In genomic region chr10:40937569-40937968, GRCm38 (mm10) we compare ENCODE assay signal across 32 mouse cellular contexts. TPM values are rescaled to one million over a fixed set of nuclear protein-coding genes. Genes with fewer than 3 reads are reported as not detected.
DNase-seq lines count a peak whose midpoint lies in the region; ATAC-seq and TF ChIP-seq lines count a peak whose summit lies in the region.
"Had no signal": no experiment of that assay in that cellular context is flagged by ENCODE, and none has a peak within 500 bp of the region (broad histone marks: within the 10 kb centered on the region; RNA-seq: fewer than 3 reads in every experiment).

No protein-coding gene starts in this region.

- H3K36me3 ChIP-seq in CH12.LX (replicated peaks in 1 of 2; ENCODE audit: control insufficient read depth in 1 of 2, insufficient read depth in 1 of 2, low read length in 1 of 2) (no peaks in the 10 kb centered on the region), ES-E14 (ENCODE audit: control insufficient read depth, insufficient read depth, low read length, poor library complexity, severe bottlenecking) (peaks cover 8% of the 10 kb centered on the region; the same call in 1 of the 2 replicates)
- H3K36me3 ChIP-seq: intestine, embryonic 15.5 days had no signal

- dilution Hi-C loops in CH12.LX (cut with MboI; ENCODE audit: extremely low pct_ligation_motif_present, extremely low pct_unique_long_range_greater_than_20kb, low sequenced_read_pairs) = no loop called here

- H3K4me2 ChIP-seq in CH12.LX (ENCODE audit: insufficient read depth, low read depth, poor library complexity, severe bottlenecking) = peak overlapping the region; percentile 16; the same call in 1 of the 2 replicates
- H3K4me2 ChIP-seq: forebrain, embryonic 13.5 days; heart, embryonic 12.5 days; heart, embryonic 15.5 days; hindbrain, embryonic 13.5 days; intestine, embryonic 15.5 days had no signal

- H3K79me2 ChIP-seq in CH12.LX (replicated peaks; ENCODE audit: control insufficient read depth, extremely low read depth, insufficient read depth, poor library complexity, severe bottlenecking) = no peaks in the 10 kb centered on the region

- peaks cover 1% of the 10 kb centered on the region for H3K27me3 ChIP-seq in CH12.LX (replicated peaks)
- H3K27me3 ChIP-seq: forebrain, embryonic 13.5 days; heart, embryonic 12.5 days; heart, embryonic 15.5 days; hindbrain, embryonic 13.5 days; intestine, embryonic 15.5 days had no signal

- ATAC-seq in activated CD4-positive, CD25-positive, alpha-beta regulatory T cell, adult 4 months = no peak
- ATAC-seq: forebrain, embryonic 13.5 days; forebrain, embryonic 16.5 days; hindbrain, embryonic 16.5 days; intestine, embryonic 15.5 days had no signal

- DNase-seq in CH12.LX (ENCODE audit: extremely low read depth) = no peak
- DNase-seq in ES-E14 (ENCODE audit: low read depth, low spot score) = no peak
- DNase-seq in R1 (ENCODE audit: low read depth, low spot score) = peak; percentile 72
- peak; percentile 51 for DNase-seq in retina, embryonic 14.5 days (ENCODE audit: low spot score)
- DNase-seq in urinary bladder, adult 2 months (ENCODE audit: low spot score) = no peak
- no peak for DNase-seq in left cerebral cortex, adult 18-20 months (ENCODE audit: low spot score in 2 of 2)
- no peak for DNase-seq in gastrocnemius, adult 8-10 months (ENCODE audit: low spot score in 2 of 2)
- DNase-seq: adrenal gland, adult 8-10 months; adrenal gland, postnatal 25 days; B cell, adult 2 months; cerebellum, adult 11-12 months; cerebellum, adult 8-10 months; cerebellum, postnatal 10 days; cerebellum, postnatal 36 days; embryo, embryonic 11 days; gastrocnemius, adult 2 months; gastrocnemius, postnatal 36 days; heart, postnatal 10 days; heart, postnatal 36 days; kidney, adult 11 months had no signal

- peak; percentile 69 for TF ChIP-seq POLR2A in CH12.LX (IDR thresholded peaks at IDR 0.05; ENCODE audit: low read depth, low read length)

- TF ChIP-seq EP300 in CH12.LX (IDR thresholded peaks at IDR 0.05; ENCODE audit: low read length) = no peak

- TF ChIP-seq RAD21 in CH12.LX (IDR thresholded peaks at IDR 0.05; ENCODE audit: low read depth, low read length) = no peak

- no peak for TF ChIP-seq CTCF in CH12.LX (conservative IDR thresholded peaks at IDR 0.05 in 1 of 2, IDR thresholded peaks at IDR 0.05 in 1 of 2; ENCODE audit: low read depth in 2 of 2, low read length in 2 of 2)

- H3K4me3 ChIP-seq in CH12.LX (replicated peaks in 1 of 3; ENCODE audit: low read depth in 2 of 3, low read length in 2 of 3, poor library complexity in 1 of 3) (peak overlapping the region in 2 of 3 experiments; percentile 30 to 63), ES-E14 (ENCODE audit: insufficient read depth in 1 of 2, low read depth in 1 of 2, low read length in 2 of 2, poor library complexity in 1 of 2, severe bottlenecking in 1 of 2) (peak overlapping the region in 1 of 2 experiments; percentile 36; a peak in 1 of 4 replicates)
- H3K4me3 ChIP-seq: forebrain, embryonic 10.5 days; forebrain, embryonic 13.5 days; gastrocnemius, adult 2 months; heart, embryonic 12.5 days; heart, embryonic 15.5 days; hindbrain, embryonic 10.5 days; hindbrain, embryonic 13.5 days; intestine, embryonic 15.5 days had no signal

- H3K27ac ChIP-seq in CH12.LX (ENCODE audit: insufficient read depth, low read depth) = no peak overlapping the region
- H3K27ac ChIP-seq in ES-E14 (ENCODE audit: insufficient read depth, low read depth, low read length, poor library complexity, severe bottlenecking) = peak overlapping the region; percentile 40; the same call in 1 of the 2 replicates
- H3K27ac ChIP-seq: forebrain, embryonic 10.5 days; forebrain, embryonic 13.5 days; gastrocnemius, adult 2 months; heart, embryonic 15.5 days; hindbrain, embryonic 10.5 days; hindbrain, embryonic 13.5 days; intestine, embryonic 15.5 days had no signal

- H3K9ac ChIP-seq in CH12.LX (ENCODE audit: insufficient read depth, low read depth) = peak overlapping the region; percentile 56
- no peak overlapping the region for H3K9ac ChIP-seq in ES-E14 (ENCODE audit: insufficient read depth, low read depth, low read length, poor library complexity, severe bottlenecking)
- H3K9ac ChIP-seq: forebrain, embryonic 13.5 days; heart, embryonic 12.5 days; heart, embryonic 15.5 days; hindbrain, embryonic 13.5 days; intestine, embryonic 15.5 days had no signal

- H3K4me1 ChIP-seq in CH12.LX (ENCODE audit: control insufficient read depth in 1 of 2, insufficient read depth in 2 of 2) (peaks cover 0 to 5% of the 10 kb centered on the region in 2 experiments; a peak in 1 of 4 replicates), ES-E14 (ENCODE audit: control insufficient read depth in 2 of 2, insufficient read depth in 2 of 2, low read length in 2 of 2, poor library complexity in 1 of 2) (peaks cover 0 to 5% of the 10 kb centered on the region in 2 experiments; a peak in 2 of 4 replicates)
- H3K4me1 ChIP-seq: heart, embryonic 15.5 days; hindbrain, embryonic 13.5 days; intestine, embryonic 15.5 days had no signal

- in situ Hi-C loops in CH12.LX (cut with MboI; ENCODE audit: low pct_ligation_motif_present, low pct_unique_long_range_greater_than_20kb, low sequenced_read_pairs) = no loop called here
- in situ Hi-C loops in ES-E14 (cut with MboI; ENCODE audit: low sequenced_read_pairs in 2 of 2, unreplicated experiment in 2 of 2) = no loop called here

- H3K9me3 ChIP-seq in CH12.LX (replicated peaks; ENCODE audit: low read length) (no peaks in the 10 kb centered on the region), ES-E14 (ENCODE audit: control insufficient read depth, insufficient read depth, low read depth, low read length) (no peaks in the 10 kb centered on the region)
- H3K9me3 ChIP-seq: forebrain, embryonic 10.5 days; forebrain, embryonic 13.5 days; G1E; heart, embryonic 12.5 days; heart, embryonic 15.5 days; hindbrain, embryonic 10.5 days; hindbrain, embryonic 13.5 days; intestine, embryonic 15.5 days had no signal

TF ChIP-seq in CH12.LX, 34 proteins besides CTCF, POLR2A, EP300 and RAD21 (continues in another document):
- TF ChIP-seq NRF1 (IDR thresholded peaks at IDR 0.05; ENCODE audit: low read depth, low read length) = no peak
- TF ChIP-seq POLR2AphosphoS2 (IDR thresholded peaks at IDR 0.05; ENCODE audit: low read depth, low read length) = no peak
- peak; percentile 40; the same call in 1 of the 2 replicates for TF ChIP-seq TCF12 (IDR thresholded peaks at IDR 0.05; ENCODE audit: low read depth, low read length)
- no peak for TF ChIP-seq USF2 (conservative IDR thresholded peaks at IDR 0.05; ENCODE audit: low read depth, low read length)
- no peak for TF ChIP-seq PAX5 (IDR thresholded peaks at IDR 0.05; ENCODE audit: low read length)
- peak; percentile 63; the same call in 1 of the 2 replicates for TF ChIP-seq ELF1 (IDR thresholded peaks at IDR 0.05; ENCODE audit: low read depth, low read length)
- peak; percentile 77 for TF ChIP-seq NELFE (IDR thresholded peaks at IDR 0.05; ENCODE audit: low read depth, low read length)
- TF ChIP-seq ZC3H11A (IDR thresholded peaks at IDR 0.05; ENCODE audit: low read depth, low read length) = no peak
- no peak for TF ChIP-seq MAZ (IDR thresholded peaks at IDR 0.05; ENCODE audit: low read depth, low read length)
- peak; percentile 66; the same call in 1 of the 2 replicates for TF ChIP-seq MXI1 (IDR thresholded peaks at IDR 0.05; ENCODE audit: low read depth, low read length)
- no peak for TF ChIP-seq RCOR1 (conservative IDR thresholded peaks at IDR 0.05; ENCODE audit: low read depth, low read length)
- TF ChIP-seq MEF2A (IDR thresholded peaks at IDR 0.05; ENCODE audit: borderline replicate concordance, low read depth, low read length) = 0 out of 2 replicates have a peak, but pooled peaks have one; percentile 29

TF ChIP-seq in ES-E14, 5 proteins besides CTCF, POLR2A, EP300 and RAD21:
- TF ChIP-seq HCFC1 (IDR thresholded peaks at IDR 0.05; ENCODE audit: borderline replicate concordance, insufficient read depth, low read length) = no peak
- no peak for TF ChIP-seq CHD2 (IDR thresholded peaks at IDR 0.05; ENCODE audit: low read depth, low read length)
- TF ChIP-seq MAFK (IDR thresholded peaks at IDR 0.05; ENCODE audit: insufficient read depth, low read depth, low read length) = no peak
- TF ChIP-seq ZNF384 (IDR thresholded peaks at IDR 0.05; ENCODE audit: low read depth, low read length) = no peak
- no peak for TF ChIP-seq ZC3H11A (IDR thresholded peaks at IDR 0.05; ENCODE audit: borderline replicate concordance, low read depth, low read length)

RNA-seq across cellular contexts. Expression of gene Wasf1, which starts 54.3 kb away (rescaled TPM):
- not detected in 2 replicates for total RNA-seq in CH12.LX (2012; rRNA removed)
- total RNA-seq in CH12.LX (2014; rRNA removed) = 0.08 TPM in 1 of 2 replicates, not detected in the other
- 0.09 and 0.10 TPM in 2 replicates for polyA plus RNA-seq in CH12.LX (2012; ENCODE audit: insufficient read length, low read depth)
- 4.9 and 5.2 TPM in 2 replicates for total RNA-seq in ES-E14 (2012; rRNA removed)
- 1.1 and 1.2 TPM in 2 replicates for polyA plus RNA-seq in urinary bladder, adult 2 months (2012; rRNA removed)
- under 1 TPM in 1 of 2 experiments, not detected in 1; 0.29 TPM for polyA plus RNA-seq in activated CD4-positive, CD25-positive, alpha-beta regulatory T cell, adult 4 months (2017; shearing (Covaris generic))
- 100 to 1,000 TPM; 237 to 253 TPM for total RNA-seq in left cerebral cortex, adult 18-20 months (2021)
- under 1 TPM; 0.19 to 0.31 (median 0.23) TPM for total RNA-seq in gastrocnemius, adult 8-10 months (2022)
- total RNA-seq: granulocyte monocyte progenitor cell, adult 5-6 weeks had no signal

RNA-seq across cellular contexts. Expression of gene Cdc40, which starts 54.5 kb away (rescaled TPM):
- 12.7 and 13.6 TPM in 2 replicates for total RNA-seq in CH12.LX (2012; rRNA removed)
- 8.7 and 10.6 TPM in 2 replicates for total RNA-seq in CH12.LX (2014; rRNA removed)
- 34.2 and 36.0 TPM in 2 replicates for polyA plus RNA-seq in CH12.LX (2012; ENCODE audit: insufficient read length, low read depth)
- 12.8 and 13.0 TPM in 2 replicates for total RNA-seq in ES-E14 (2012; rRNA removed)
- 15.3 and 15.6 TPM in 2 replicates for polyA plus RNA-seq in urinary bladder, adult 2 months (2012; rRNA removed)
- 10 to 100 TPM; 62.1 to 66.4 TPM for polyA plus RNA-seq in activated CD4-positive, CD25-positive, alpha-beta regulatory T cell, adult 4 months (2017; shearing (Covaris generic))
- 10 to 100 TPM; 36.7 to 42.8 TPM for total RNA-seq in left cerebral cortex, adult 18-20 months (2021)
- total RNA-seq in gastrocnemius, adult 8-10 months (2022) = 1 to 10 TPM; 4.7 to 6.7 (median 5.2) TPM

Comparison
In these comparisons a context has a peak if more than half of its experiments do, and no peak if none do; other contexts are left out.
1. DNase-seq: peak in R1 (single experiment) and retina, embryonic 14.5 days (single experiment); none in CH12.LX (single experiment), ES-E14 (single experiment), urinary bladder, adult 2 months (single experiment), left cerebral cortex, adult 18-20 months (0 of 2) and gastrocnemius, adult 8-10 months (0 of 2).
2. RNA of gene Wasf1, which starts 54.3 kb away (total RNA-seq): 237 to 253 TPM in left cerebral cortex, adult 18-20 months; 4.9 to 5.2 TPM in ES-E14, 0.19 to 0.31 TPM in gastrocnemius, adult 8-10 months and 0.08 TPM in CH12.LX; every median in the first group is over 10 times any median in the second.